Mouse (Mus musculus) limb, embryonic 12.5 days (tissue): ENCODE measurements at regions not wholly inside any gene's neighbourhood (a gene's known extent, or its start where the extent isn't known, plus 50 kb on each side); places are given as distances from the start of the nearest gene placed in this dataset.

Experiments
- ATAC-seq: fragments of 200-750 bp; cut with Nextera tagmentation; 2 replicates; pipeline ENCODE4 v1.8.0; 2017; ENCODE audit warnings: low read depth, moderate TSS enrichment; ENCODE audit not compliant: insufficient number of reproducible peaks, insufficient read depth, low FRiP score, low TSS enrichment
- H3K27ac ChIP-seq: fragments of 300-500 bp; sonication (generic); 2 replicates; pipeline ENCODE4 v1.5.1; 2016; ENCODE audit warnings: mild to moderate bottlenecking, moderate library complexity
- H3K27me3 ChIP-seq: fragments of 300-500 bp; sonication (generic); 2 replicates; pipeline ENCODE4 v1.6.1; 2016; ENCODE audit warnings: mild to moderate bottlenecking, moderate library complexity
- H3K36me3 ChIP-seq: fragments of 300-500 bp; sonication (generic); 2 replicates; pipeline ENCODE4 v1.6.1; 2016; ENCODE audit warnings: mild to moderate bottlenecking, moderate library complexity
- H3K4me1 ChIP-seq: fragments of 300-500 bp; sonication (generic); replicated peaks from 2 replicates; pipeline ENCODE4 v1.6.1; 2016
- H3K4me2 ChIP-seq: fragments of 300-500 bp; sonication (generic); 2 replicates; pipeline ENCODE4 v1.6.1; 2016; ENCODE audit warnings: mild to moderate bottlenecking, moderate library complexity
- H3K4me3 ChIP-seq: fragments of 300-500 bp; sonication (generic); replicated peaks from 2 replicates; pipeline ENCODE4 v1.5.1; 2016; ENCODE audit warnings: mild to moderate bottlenecking
- H3K9ac ChIP-seq: fragments of 300-500 bp; sonication (generic); replicated peaks from 2 replicates; pipeline ENCODE4 v1.6.1; 2016; ENCODE audit warnings: mild to moderate bottlenecking, moderate library complexity
- H3K9me3 ChIP-seq: fragments of 300-500 bp; sonication (generic); 2 replicates; pipeline ENCODE4 v1.6.1; 2016; ENCODE audit warnings: mild to moderate bottlenecking, moderate library complexity
- WGBS: fragments of 180-500 bp; shearing (Covaris S2); methylation state at CpG from one replicate; pipeline ENCODE4 v1.1.7; 2016; 5-methylcytosine and 5-hydroxymethylcytosine counted together

DNA sequence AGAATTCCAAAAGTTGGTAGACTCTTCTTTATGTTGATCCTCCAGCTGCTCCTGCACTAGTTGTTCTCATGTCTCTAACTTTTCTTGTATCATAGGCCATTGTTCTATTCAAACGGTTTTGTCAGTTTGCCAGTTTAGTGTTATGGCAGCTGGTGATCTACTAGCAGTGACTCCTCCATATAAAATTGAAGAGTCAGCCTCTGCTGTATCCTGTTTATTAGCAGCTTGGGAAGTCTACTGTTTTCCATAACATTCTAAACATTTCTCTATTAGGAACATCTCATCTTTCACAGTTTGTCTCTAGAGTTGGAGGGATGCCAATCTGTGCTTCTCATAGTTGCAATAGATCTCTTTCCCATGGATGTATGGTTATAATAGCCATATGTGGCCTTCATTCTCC, 58.6 kb downstream of the Drd1 start:
- Histone ChIP-seq H3K9me3 (0 out of 2 replicates have a peak, but pooled peaks cover 3% of the 10 kb centered on the region), H3K4me1 (peaks cover 18% of the 10 kb centered on the region), H3K4me3 (no peak overlapping the region), H3K36me3 (no peaks in the 10 kb centered on the region), H3K4me2 (no peak overlapping the region), H3K27ac (no peak overlapping the region), H3K9ac (no peak overlapping the region), H3K27me3 (peaks cover 41% of the 10 kb centered on the region)
- no peak for ATAC-seq
- WGBS: 85% methylated on average over 1 of the region's 1 CpGs

DNA sequence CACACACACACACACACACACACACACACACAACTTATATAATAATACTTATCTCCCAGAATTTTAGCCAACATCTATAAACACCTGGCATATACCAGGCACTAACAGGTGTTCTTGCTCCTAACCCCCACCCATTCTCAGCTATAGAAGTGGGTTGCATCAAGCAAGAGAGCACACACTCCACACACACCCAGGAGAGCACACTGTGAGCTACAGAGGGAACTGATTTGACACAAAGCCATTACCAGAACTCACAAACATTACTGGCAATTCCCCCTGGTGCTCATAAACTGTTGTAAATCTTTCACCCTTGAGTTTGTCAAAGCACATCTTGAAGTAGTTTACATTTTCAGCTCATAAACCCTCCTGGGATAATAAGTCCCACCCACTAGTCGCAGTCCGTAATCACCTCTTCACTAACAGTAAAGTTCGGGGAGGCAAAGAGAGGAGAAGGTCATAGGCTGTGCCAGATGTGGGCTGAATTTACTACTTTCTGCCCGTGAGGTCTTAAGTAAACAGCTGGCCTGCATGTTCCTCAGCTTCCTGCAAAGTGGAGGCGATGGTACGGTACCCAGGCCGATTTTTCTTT, 62.5 kb downstream of the Drd1 start:
- H3K36me3 ChIP-seq: no peaks in the 10 kb centered on the region
- H3K27ac ChIP-seq: 0 out of 2 replicates have a peak overlapping the region, but pooled peaks have one; percentile 7
- ATAC-seq: peak; percentile 86
- H3K27me3 ChIP-seq: peaks cover 65% of the 10 kb centered on the region
- H3K4me3 ChIP-seq: no peak overlapping the region
- 4% methylated on average over 7 of the region's 7 CpGs for WGBS
- no peak overlapping the region for H3K4me2 ChIP-seq
- H3K9ac ChIP-seq: no peak overlapping the region
- H3K9me3 ChIP-seq: 0 out of 2 replicates have a peak, but pooled peaks cover under 1% of the 10 kb centered on the region
- H3K4me1 ChIP-seq: peaks cover 18% of the 10 kb centered on the region

DNA sequence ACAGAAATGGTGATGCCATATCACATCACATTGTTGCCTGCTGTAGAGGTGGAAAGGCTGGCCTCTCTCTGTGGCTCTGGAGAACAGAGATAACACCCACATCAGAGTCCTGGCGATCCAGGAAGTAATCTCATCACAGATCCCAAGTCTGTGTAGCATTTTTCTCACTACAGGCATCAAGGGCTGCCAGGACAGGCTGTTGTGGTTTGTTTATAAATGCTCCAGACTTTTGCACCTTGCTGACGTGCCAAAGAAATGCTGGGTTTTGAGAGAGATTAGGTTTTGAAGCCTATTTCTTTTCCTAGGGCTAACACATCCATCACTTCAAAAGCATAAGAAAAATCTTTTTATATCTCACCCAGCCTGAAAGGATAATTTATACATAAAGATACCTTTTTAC, 76.3 kb downstream of the Drd1 start:
- WGBS: 36% methylated on average over 2 of the region's 2 CpGs
- H3K9me3 ChIP-seq: no peaks in the 10 kb centered on the region
- no peaks in the 10 kb centered on the region for H3K4me1 ChIP-seq
- no peak overlapping the region for H3K4me2 ChIP-seq
- no peak for ATAC-seq
- no peaks in the 10 kb centered on the region for H3K36me3 ChIP-seq
- H3K27me3 ChIP-seq: peaks cover 62% of the 10 kb centered on the region
- H3K9ac ChIP-seq: no peak overlapping the region
- H3K4me3 ChIP-seq: no peak overlapping the region
- H3K27ac ChIP-seq: no peak overlapping the region

DNA sequence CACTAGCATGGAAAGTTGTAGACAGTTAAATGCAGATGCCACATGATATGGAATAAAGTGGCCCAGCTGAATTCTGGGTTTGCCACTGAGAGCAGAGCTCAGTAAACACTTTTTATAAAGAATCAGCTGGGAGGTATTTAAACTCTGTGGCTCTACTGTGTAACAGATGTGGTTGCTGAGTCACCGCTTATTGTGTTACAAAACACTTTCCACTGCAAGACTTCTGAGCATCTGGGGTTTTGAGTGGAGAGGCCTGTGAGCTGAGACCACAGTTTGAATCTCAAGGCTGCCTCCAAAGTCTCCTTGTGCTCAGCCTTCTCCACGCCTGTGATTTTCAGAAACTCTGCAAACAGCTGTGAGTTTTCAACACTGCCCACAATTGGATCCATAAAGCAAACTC, 86.1 kb downstream of the Drd1 start:
- H3K9me3 ChIP-seq: peaks cover 21% of the 10 kb centered on the region
- WGBS: 73% methylated on average over 2 of the region's 2 CpGs

DNA sequence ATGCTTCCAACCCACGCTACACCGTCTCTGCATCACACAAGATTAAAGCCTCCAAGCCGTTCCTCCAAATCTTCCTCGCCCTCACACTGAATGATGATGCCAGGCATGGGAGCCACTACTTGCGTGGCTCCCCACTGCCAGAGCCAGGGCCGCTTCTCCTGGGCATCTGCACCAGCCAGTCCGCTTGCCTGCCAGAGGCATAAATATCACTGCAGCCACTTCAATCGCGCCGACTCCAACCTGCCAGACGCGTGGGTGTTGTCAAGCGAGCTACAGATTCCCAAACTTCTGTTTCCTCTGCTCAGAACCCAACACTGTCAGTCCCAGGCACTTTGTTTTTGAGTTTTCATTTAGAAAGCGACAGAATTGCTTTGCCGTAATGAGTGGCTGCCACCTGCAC, 99.3 kb downstream of the Drd1 start:
- Histone ChIP-seq H3K9ac (no peak overlapping the region), H3K9me3 (no peaks in the 10 kb centered on the region), H3K27me3 (peaks cover 4% of the 10 kb centered on the region; the same call in 1 of the 2 replicates), H3K27ac (no peak overlapping the region), H3K4me3 (no peak overlapping the region), H3K4me1 (no peaks in the 10 kb centered on the region), H3K36me3 (no peaks in the 10 kb centered on the region), H3K4me2 (no peak overlapping the region)
- no peak for ATAC-seq
- 89% methylated on average over 15 of the region's 15 CpGs for WGBS

More for the DNA sequence above, 86.1 kb downstream of the Drd1 start:
- no peak for ATAC-seq
- Histone ChIP-seq H3K9ac (no peak overlapping the region), H3K4me1 (no peaks in the 10 kb centered on the region), H3K36me3 (no peaks in the 10 kb centered on the region), H3K27ac (no peak overlapping the region), H3K4me3 (no peak overlapping the region), H3K4me2 (no peak overlapping the region), H3K27me3 (peaks cover 22% of the 10 kb centered on the region)

DNA sequence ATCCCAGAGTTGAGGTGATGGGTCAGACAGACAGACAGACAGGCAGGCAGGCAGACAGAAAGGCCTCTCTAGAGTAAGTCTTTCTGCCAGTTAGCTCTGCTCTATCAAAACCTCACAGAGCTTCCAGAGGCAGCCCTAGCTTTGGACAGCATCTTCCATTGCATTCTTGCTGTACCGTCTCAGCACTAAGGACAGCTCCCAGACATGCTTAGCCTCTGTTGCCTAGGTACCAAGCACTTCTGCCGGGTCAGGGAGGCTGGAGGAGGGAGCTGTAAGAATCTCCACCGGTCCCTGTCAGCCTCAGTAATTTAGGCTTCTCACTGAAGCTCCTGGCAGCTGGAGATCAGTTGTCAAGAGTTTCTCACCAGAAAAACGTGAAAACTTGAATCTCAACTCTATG, 107.4 kb downstream of the Drd1 start:
- Histone ChIP-seq H3K27ac (no peak overlapping the region), H3K9me3 (no peaks in the 10 kb centered on the region), H3K4me1 (no peaks in the 10 kb centered on the region), H3K4me3 (no peak overlapping the region), H3K36me3 (no peaks in the 10 kb centered on the region), H3K9ac (no peak overlapping the region), H3K4me2 (no peak overlapping the region), H3K27me3 (no peaks in the 10 kb centered on the region)
- 3% methylated on average over 4 of the region's 4 CpGs for whole genome bisulfite sequencing
- ATAC-seq: no peak

DNA sequence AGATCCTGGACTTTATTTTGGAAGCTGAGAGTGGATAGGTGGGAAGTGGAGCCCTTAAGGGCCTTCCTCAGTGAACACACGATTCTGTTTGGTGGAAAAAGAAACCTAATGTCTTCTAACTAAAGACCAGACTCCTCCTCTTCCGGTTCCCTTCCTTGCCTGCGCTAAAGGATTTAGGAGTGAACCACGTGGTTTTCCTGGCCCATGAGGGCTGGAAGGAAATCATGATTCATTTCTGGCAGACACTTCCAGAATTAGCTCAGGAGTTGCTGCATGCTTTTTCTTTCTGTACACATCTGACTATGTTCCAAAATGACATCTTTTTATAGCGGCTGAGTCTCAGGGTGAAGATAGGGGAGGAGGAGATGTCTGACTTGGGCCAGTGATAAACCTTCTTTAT, 109.8 kb downstream of the Drd1 start:
- H3K27me3 ChIP-seq: no peaks in the 10 kb centered on the region
- H3K4me1 ChIP-seq: no peaks in the 10 kb centered on the region
- no peak overlapping the region for H3K4me2 ChIP-seq
- no peaks in the 10 kb centered on the region for H3K36me3 ChIP-seq
- ATAC-seq: no peak
- no peak overlapping the region for H3K27ac ChIP-seq
- H3K9ac ChIP-seq: no peak overlapping the region
- H3K9me3 ChIP-seq: no peaks in the 10 kb centered on the region
- 75% methylated on average over 5 of the region's 5 CpGs for WGBS
- no peak overlapping the region for H3K4me3 ChIP-seq

DNA sequence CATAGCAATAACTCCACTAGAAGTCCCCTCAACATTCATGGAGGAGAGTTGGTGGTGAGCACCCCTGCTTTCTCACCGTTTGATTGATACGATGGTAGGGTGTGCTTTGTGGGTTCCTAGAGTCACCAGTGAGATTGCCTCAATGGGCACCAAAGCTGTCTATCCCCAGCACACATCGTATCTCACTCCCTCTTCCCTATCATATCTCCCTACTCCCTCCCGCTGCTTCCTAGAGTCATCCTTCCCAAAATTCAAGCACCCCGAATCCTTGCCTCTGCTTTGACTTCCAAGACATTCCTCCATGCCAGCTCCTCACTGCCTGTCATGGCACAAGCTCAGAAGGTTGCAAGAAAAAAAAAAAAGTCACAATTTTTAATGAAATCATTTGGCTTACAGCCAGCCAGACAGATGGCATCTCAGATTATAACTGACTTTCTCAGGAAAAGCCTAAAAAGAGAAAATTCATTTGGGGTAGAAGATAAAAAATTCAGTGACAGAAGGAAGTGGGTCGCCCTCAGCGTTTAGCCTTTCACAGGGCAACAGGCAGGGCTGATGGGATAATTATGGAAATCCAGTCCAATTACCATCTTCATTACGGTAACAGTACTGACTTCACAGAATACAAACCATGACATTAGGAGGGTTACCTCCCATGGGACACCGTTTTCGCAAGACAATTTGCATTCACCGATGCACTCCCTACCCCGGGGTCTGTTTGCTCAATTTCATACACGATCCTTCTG, 114.3 kb downstream of the Drd1 start:
- 90% methylated on average over 13 of the region's 13 CpGs for WGBS
- H3K4me3 ChIP-seq: no peak overlapping the region

DNA sequence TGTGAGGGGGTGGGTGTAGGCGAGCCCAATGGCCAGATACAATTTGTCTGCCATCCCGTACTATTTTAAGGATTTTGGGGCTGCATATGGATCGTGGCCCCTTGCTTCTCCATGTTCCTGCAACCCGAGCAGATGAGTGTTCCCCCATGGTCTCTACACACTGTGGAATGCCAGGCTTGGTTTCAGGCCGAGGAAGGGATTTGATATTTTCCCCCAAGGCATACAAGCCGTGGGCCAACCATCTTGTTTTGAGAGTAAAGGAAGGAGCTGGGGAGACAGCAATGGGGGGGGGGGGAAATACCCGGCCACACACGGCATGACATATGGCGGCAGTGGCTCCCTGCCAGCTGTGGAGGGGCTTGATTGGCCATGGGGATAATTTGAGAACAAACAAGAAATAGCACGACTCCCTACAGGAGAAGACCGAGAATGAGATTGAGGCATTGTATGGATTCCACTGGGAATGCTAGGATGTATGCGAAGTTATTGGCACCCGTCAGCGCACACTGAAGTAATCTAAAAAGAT, 120.3 kb downstream of the Drd1 start:
- 86% methylated on average over 14 of the region's 14 CpGs for WGBS
- Histone ChIP-seq H3K4me2 (no peak overlapping the region), H3K9ac (no peak overlapping the region), H3K4me1 (no peaks in the 10 kb centered on the region), H3K27ac (no peak overlapping the region), H3K36me3 (no peaks in the 10 kb centered on the region), H3K4me3 (no peak overlapping the region), H3K9me3 (no peaks in the 10 kb centered on the region), H3K27me3 (0 out of 2 replicates have a peak, but pooled peaks cover 6% of the 10 kb centered on the region)
- no peak for ATAC-seq

More for the DNA sequence above, 114.3 kb downstream of the Drd1 start:
- H3K36me3 ChIP-seq: no peaks in the 10 kb centered on the region
- H3K9ac ChIP-seq: no peak overlapping the region
- no peaks in the 10 kb centered on the region for H3K27me3 ChIP-seq
- H3K4me1 ChIP-seq: no peaks in the 10 kb centered on the region
- H3K4me2 ChIP-seq: no peak overlapping the region
- H3K9me3 ChIP-seq: no peaks in the 10 kb centered on the region
- no peak overlapping the region for H3K27ac ChIP-seq
- ATAC-seq: no peak

DNA sequence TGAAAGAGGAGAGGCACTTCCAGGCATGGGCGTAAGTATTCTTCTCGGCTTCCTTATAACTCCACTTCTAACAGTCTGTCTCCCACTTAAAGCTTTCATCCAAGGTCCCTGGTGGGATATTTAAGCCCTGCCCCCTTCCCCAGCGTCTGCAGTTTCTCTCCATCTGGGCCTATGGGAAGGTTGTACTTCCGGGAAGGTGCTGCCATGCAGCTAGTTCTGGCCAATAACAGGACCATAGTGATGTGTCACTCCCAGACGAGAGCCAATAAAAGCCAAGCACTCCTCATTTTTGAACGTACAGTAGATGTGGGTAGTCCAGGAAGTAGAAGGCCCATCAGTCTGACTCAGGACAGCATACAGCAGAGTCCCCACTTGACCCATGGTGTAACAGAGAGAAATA, 121.0 kb downstream of the Drd1 start:
- H3K4me1 ChIP-seq: no peaks in the 10 kb centered on the region
- H3K36me3 ChIP-seq: no peaks in the 10 kb centered on the region
- H3K9me3 ChIP-seq: no peaks in the 10 kb centered on the region
- no peak overlapping the region for H3K27ac ChIP-seq
- H3K9ac ChIP-seq: no peak overlapping the region
- no peak overlapping the region for H3K4me2 ChIP-seq
- 0 out of 2 replicates have a peak, but pooled peaks cover 6% of the 10 kb centered on the region for H3K27me3 ChIP-seq
- ATAC-seq: no peak
- WGBS: 77% methylated on average over 6 of the region's 6 CpGs
- no peak overlapping the region for H3K4me3 ChIP-seq

DNA sequence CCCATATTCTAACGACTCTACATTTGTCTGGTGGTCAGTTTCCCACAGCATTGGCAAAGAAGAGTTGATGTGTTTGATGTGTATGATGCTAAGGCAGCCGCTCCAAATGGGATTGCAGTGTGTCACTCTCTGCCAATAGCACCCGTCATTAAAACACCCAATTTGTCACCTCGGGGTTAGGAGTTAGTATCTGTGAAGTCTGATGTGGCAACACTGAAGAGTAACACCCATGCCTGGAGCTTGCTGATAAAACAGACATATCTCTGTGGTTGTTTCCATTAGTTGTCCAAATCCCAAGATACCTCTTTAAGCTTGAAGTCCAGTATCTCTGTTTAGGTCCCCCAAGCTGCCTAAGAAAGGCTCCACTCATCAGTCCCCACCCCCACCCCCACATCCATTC, 129.4 kb downstream of the Drd1 start:
- Histone ChIP-seq H3K27me3 (peaks cover 22% of the 10 kb centered on the region; the same call in 1 of the 2 replicates), H3K4me1 (no peaks in the 10 kb centered on the region), H3K9ac (no peak overlapping the region), H3K36me3 (no peaks in the 10 kb centered on the region), H3K9me3 (no peaks in the 10 kb centered on the region), H3K4me2 (no peak overlapping the region), H3K4me3 (no peak overlapping the region), H3K27ac (no peak overlapping the region)
- 75% methylated on average over 4 of the region's 4 CpGs for WGBS
- ATAC-seq: no peak
